Mouse (Mus musculus) midbrain, embryonic 14.5 days (tissue): ENCODE data around the gene Maged1. TPM values are rescaled to one million over a fixed set of nuclear protein-coding genes. Genes with fewer than 3 reads are reported as not detected.
"Not testable (repeated sequence)": the region's sequence is repeated elsewhere in the genome, so short reads cannot be mapped to it uniquely, and the experiment has no call there.

Experiments
- ATAC-seq: fragments of 200-750 bp; cut with Nextera tagmentation; 2 replicates; pipeline ENCODE4 v1.8.0; 2017; ENCODE audit warnings: moderate number of reproducible peaks, moderate library complexity; ENCODE audit not compliant: low FRiP score, low TSS enrichment
- DNase-seq: peaks from one replicate; pipeline ENCODE4 v3.0.0-alpha.2; 2015
- H3K27ac ChIP-seq: fragments of 300-500 bp; sonication (generic); replicated peaks from 2 replicates; pipeline ENCODE4 v1.5.1; 2014; ENCODE audit warnings: mild to moderate bottlenecking, low read depth, low read length, moderate library complexity
- H3K27me3 ChIP-seq: fragments of 300-500 bp; sonication (generic); 2 replicates; pipeline ENCODE4 v1.6.1; 2014; ENCODE audit warnings: low read length, control low read depth, mixed read lengths; ENCODE audit not compliant: control insufficient read depth, insufficient read depth
- H3K36me3 ChIP-seq: fragments of 300-500 bp; sonication (generic); 2 replicates; pipeline ENCODE4 v1.6.1; 2014; ENCODE audit warnings: low read length, control low read depth; ENCODE audit not compliant: control insufficient read depth, insufficient read depth
- H3K4me1 ChIP-seq: fragments of 300-500 bp; sonication (generic); 2 replicates; pipeline ENCODE4 v1.6.1; 2014; ENCODE audit warnings: mild to moderate bottlenecking, antibody characterized with exemption, low read length, control low read depth; ENCODE audit not compliant: control insufficient read depth, insufficient read depth
- H3K4me2 ChIP-seq: fragments of 300-500 bp; sonication (generic); 2 replicates; pipeline ENCODE4 v1.6.1; 2014; ENCODE audit warnings: mild to moderate bottlenecking, low read length, moderate library complexity
- H3K4me3 ChIP-seq: fragments of 300-500 bp; sonication (generic); replicated peaks from 2 replicates; pipeline ENCODE4 v1.5.1; 2014; ENCODE audit warnings: low read depth, low read length
- H3K9ac ChIP-seq: fragments of 300-500 bp; sonication (generic); replicated peaks from 2 replicates; pipeline ENCODE4 v1.6.1; 2014; ENCODE audit warnings: mild to moderate bottlenecking, low read length, moderate library complexity
- H3K9me3 ChIP-seq: fragments of 300-500 bp; sonication (generic); 2 replicates; pipeline ENCODE4 v1.6.1; 2016; ENCODE audit warnings: low read length, control low read depth, mixed read lengths; ENCODE audit not compliant: control insufficient read depth
- WGBS: fragments of 180-500 bp; shearing (Covaris S2); extraction: QIAGEN DNeasy Blood & Tissue Kit; methylation state at CpG from one replicate; pipeline ENCODE4 v1.1.7; 2014; 5-methylcytosine and 5-hydroxymethylcytosine counted together
- polyA plus RNA-seq: library from polyadenylated mRNA; unstranded; fragments of >200 nt; fragmentation: Nextera tagmentation; extraction: Ambion mirVana; gene quantifications from 2 replicates; pipeline ENCODE4 v1.2.1, GENCODE M21; 2014

Gene Maged1
- polyA plus RNA-seq, 1 experiment from 2014 or later: 1,237 TPM

- Histone ChIP-seq H3K27me3 (no peaks in the 10 kb centered on the region), H3K9me3 (no peaks in the 10 kb centered on the region), H3K27ac (peak overlapping the region; percentile 86), H3K4me1 (peaks cover 33% of the 10 kb centered on the region), H3K36me3 (peaks cover 47% of the 10 kb centered on the region), H3K9ac (peak overlapping the region; percentile 73), H3K4me2 (peak overlapping the region; percentile 59), H3K4me3 (peak overlapping the region; percentile 60)
- peak; percentile 79 for DNase-seq
- WGBS: 22% methylated on average over 36 of the region's 37 CpGs
- ATAC-seq: peak; percentile 53
Measured at GRCm38 (mm10) chrX:94540341-94541201, 1.4 kb downstream of the Maged1 start.

GRCm38 (mm10) chrX:94534346-94534745, 7.6 kb downstream of the Maged1 start:
- Histone ChIP-seq H3K36me3 (peaks cover 45% of the 10 kb centered on the region), H3K27me3 (no peaks in the 10 kb centered on the region), H3K4me1 (peaks cover 12% of the 10 kb centered on the region; the same call in 1 of the 2 replicates), H3K27ac (no peak overlapping the region), H3K9me3 (no peaks in the 10 kb centered on the region), H3K4me2 (no peak overlapping the region), H3K4me3 (no peak overlapping the region), H3K9ac (no peak overlapping the region)
- DNase-seq: no peak
- 74% methylated on average over 2 of the region's 2 CpGs for WGBS
- no peak for ATAC-seq

GRCm38 (mm10) chrX:94530301-94530700, 11.6 kb downstream of the Maged1 start:
- DNase-seq (no peak), ATAC-seq (no peak)
- Histone ChIP-seq H3K27me3 (no peaks in the 10 kb centered on the region), H3K4me2 (no peak overlapping the region), H3K4me3 (no peak overlapping the region), H3K9ac (no peak overlapping the region), H3K9me3 (no peaks in the 10 kb centered on the region), H3K4me1 (no peaks in the 10 kb centered on the region), H3K36me3 (peaks cover 5% of the 10 kb centered on the region), H3K27ac (no peak overlapping the region)
- WGBS: 82% methylated on average over 3 of the region's 3 CpGs

- WGBS: 79% methylated on average over 3 of the region's 3 CpGs
- Histone ChIP-seq H3K9ac (no peak overlapping the region), H3K4me3 (no peak overlapping the region), H3K27ac (no peak overlapping the region), H3K27me3 (no peaks in the 10 kb centered on the region), H3K4me2 (no peak overlapping the region), H3K36me3 (no peaks in the 10 kb centered on the region), H3K4me1 (no peaks in the 10 kb centered on the region), H3K9me3 (0 out of 2 replicates have a peak, but pooled peaks cover 2% of the 10 kb centered on the region)
- ATAC-seq (no peak), DNase-seq (no peak)
Measured at GRCm38 (mm10) chrX:94522166-94522565, 19.8 kb downstream of the Maged1 start.

GRCm38 (mm10) chrX:94508442-94508819, 33.5 kb downstream of the Maged1 start:
- H3K9me3 ChIP-seq: no peaks in the 10 kb centered on the region
- DNase-seq (peak; percentile 17), ATAC-seq (peak; percentile 34; the same call in 1 of the 2 replicates)
- 0 out of 2 replicates have a peak, but pooled peaks cover 5% of the 10 kb centered on the region for H3K4me1 ChIP-seq
- WGBS: 53% methylated on average over 3 of the region's 3 CpGs
- no peak overlapping the region for H3K4me2 ChIP-seq
- no peaks in the 10 kb centered on the region for H3K27me3 ChIP-seq
- H3K9ac ChIP-seq: no peak overlapping the region
- no peak overlapping the region for H3K4me3 ChIP-seq
- peak overlapping the region; percentile 82 for H3K27ac ChIP-seq
- no peaks in the 10 kb centered on the region for H3K36me3 ChIP-seq

- ATAC-seq (peak; percentile 89; the same call in 1 of the 2 replicates), DNase-seq (peak; percentile 35)
- not testable (repeated sequence) for H3K9ac ChIP-seq, H3K36me3 ChIP-seq, H3K4me1 ChIP-seq, H3K27me3 ChIP-seq, H3K9me3 ChIP-seq, H3K4me3 ChIP-seq
- WGBS: 41% methylated on average over 6 of the region's 14 CpGs
- Histone ChIP-seq H3K27ac (peak overlapping the region; percentile 85), H3K4me2 (peak overlapping the region; percentile 31; the same call in 1 of the 2 replicates)
Measured at GRCm38 (mm10) chrX:94507698-94508441, 34.1 kb downstream of the Maged1 start.

GRCm38 (mm10) chrX:94486001-94486792, 55.7 kb downstream of the Maged1 start:
- H3K9ac ChIP-seq: no peak overlapping the region
- no peaks in the 10 kb centered on the region for H3K4me1 ChIP-seq
- no peak overlapping the region for H3K27ac ChIP-seq
- H3K9me3 ChIP-seq: no peaks in the 10 kb centered on the region
- no peaks in the 10 kb centered on the region for H3K36me3 ChIP-seq
- 89% methylated on average over 2 of the region's 2 CpGs for WGBS
- no peak overlapping the region for H3K4me2 ChIP-seq
- H3K27me3 ChIP-seq: 0 out of 2 replicates have a peak, but pooled peaks cover 2% of the 10 kb centered on the region
- no peak overlapping the region for H3K4me3 ChIP-seq
- DNase-seq (no peak), ATAC-seq (no peak)
